Mouse (Mus musculus): ENCODE data around the gene Sfxn1. TPM values are rescaled to one million over a fixed set of nuclear protein-coding genes. Genes with fewer than 3 reads are reported as not detected.

The Sfxn1 gene
- polyA plus RNA-seq, 1 experiment from 2014 or later: 67.7 TPM

- H3K4me3 ChIP-seq (ENCODE audit: low read depth, low read length): no peak overlapping the region
- no peaks in the 10 kb centered on the region for H3K4me1 ChIP-seq (ENCODE audit: insufficient read depth)
- H3K27me3 ChIP-seq (ENCODE audit: insufficient read depth, low read length): no peaks in the 10 kb centered on the region
- no peaks in the 10 kb centered on the region for H3K9me3 ChIP-seq (ENCODE audit: low read length)
- WGBS (ENCODE audit: insufficient replicate concordance): 67% methylated on average over 1 of the region's 1 CpGs
- H3K36me3 ChIP-seq (replicated peaks; ENCODE audit: insufficient read depth, low read length): no peaks in the 10 kb centered on the region
- no peak overlapping the region for H3K9ac ChIP-seq (replicated peaks)
- no peak for TF ChIP-seq EP300 (IDR thresholded peaks at IDR 0.05; ENCODE audit: low read depth)
- peak; percentile 30 for TF ChIP-seq CTCF (IDR thresholded peaks at IDR 0.05; ENCODE audit: low read depth)
- no peak for ATAC-seq
- no peak overlapping the region for H3K27ac ChIP-seq (ENCODE audit: low read depth)
- DNase-seq: no peak
- no peak overlapping the region for H3K4me2 ChIP-seq (ENCODE audit: low read depth, low read length)
These were observed 80.8 kb downstream of the Sfxn1 start for GRCm38 (mm10) chr13:54152421-54152820.

DNA sequence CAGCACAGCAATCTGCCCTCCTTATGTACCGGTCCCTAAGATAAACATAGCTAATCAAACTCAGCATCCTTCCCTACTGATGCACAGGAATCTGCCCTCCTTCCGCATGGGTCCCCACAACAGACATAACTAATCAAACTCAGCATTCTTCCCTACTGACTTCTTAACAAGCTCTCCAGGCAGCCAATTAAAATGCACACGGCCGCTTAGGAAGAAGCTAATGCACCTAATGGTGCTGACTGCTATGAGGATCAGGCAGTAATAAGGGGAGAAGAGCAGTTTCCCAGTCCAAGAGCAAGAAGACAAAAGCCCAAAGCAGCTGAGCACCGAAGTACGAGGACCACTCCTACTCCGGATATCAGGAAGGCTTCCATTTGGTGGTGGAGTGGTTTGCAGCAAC is 81.2 kb downstream of the Sfxn1 start:
- DNase-seq (no peak), ATAC-seq (no peak)
- no peaks in the 10 kb centered on the region for H3K9me3 ChIP-seq (ENCODE audit: low read length)
- no peak overlapping the region for H3K27ac ChIP-seq (ENCODE audit: low read depth)
- no peak overlapping the region for H3K4me3 ChIP-seq (ENCODE audit: low read depth, low read length)
- no peaks in the 10 kb centered on the region for H3K36me3 ChIP-seq (replicated peaks; ENCODE audit: insufficient read depth, low read length)
- no peaks in the 10 kb centered on the region for H3K4me1 ChIP-seq (ENCODE audit: insufficient read depth)
- no peak overlapping the region for H3K4me2 ChIP-seq (ENCODE audit: low read depth, low read length)
- no peaks in the 10 kb centered on the region for H3K27me3 ChIP-seq (ENCODE audit: insufficient read depth, low read length)
- WGBS (ENCODE audit: insufficient replicate concordance): 66% methylated on average over 7 of the region's 7 CpGs
- no peak overlapping the region for H3K9ac ChIP-seq (replicated peaks)
- no peak for TF ChIP-seq EP300 (IDR thresholded peaks at IDR 0.05; ENCODE audit: low read depth)
- TF ChIP-seq CTCF (IDR thresholded peaks at IDR 0.05; ENCODE audit: low read depth): no peak

GRCm38 (mm10) chr13:54153672-54154218 is 82.1 kb downstream of the Sfxn1 start:
- WGBS (ENCODE audit: insufficient replicate concordance): 14% methylated on average over 9 of the region's 9 CpGs
- no peak for ATAC-seq
- Histone ChIP-seq H3K9me3 (ENCODE audit: low read length) (no peaks in the 10 kb centered on the region), H3K36me3 (replicated peaks; ENCODE audit: insufficient read depth, low read length) (no peaks in the 10 kb centered on the region), H3K27me3 (ENCODE audit: insufficient read depth, low read length) (no peaks in the 10 kb centered on the region), H3K4me2 (ENCODE audit: low read depth, low read length) (0 out of 2 replicates have a peak overlapping the region, but pooled peaks have one; percentile 1), H3K27ac (ENCODE audit: low read depth) (no peak overlapping the region), H3K4me1 (ENCODE audit: insufficient read depth) (no peaks in the 10 kb centered on the region), H3K4me3 (ENCODE audit: low read depth, low read length) (no peak overlapping the region), H3K9ac (replicated peaks) (no peak overlapping the region)
- no peak for DNase-seq
- TF ChIP-seq CTCF (IDR thresholded peaks at IDR 0.05; ENCODE audit: low read depth): no peak
- no peak for TF ChIP-seq EP300 (IDR thresholded peaks at IDR 0.05; ENCODE audit: low read depth)

DNA sequence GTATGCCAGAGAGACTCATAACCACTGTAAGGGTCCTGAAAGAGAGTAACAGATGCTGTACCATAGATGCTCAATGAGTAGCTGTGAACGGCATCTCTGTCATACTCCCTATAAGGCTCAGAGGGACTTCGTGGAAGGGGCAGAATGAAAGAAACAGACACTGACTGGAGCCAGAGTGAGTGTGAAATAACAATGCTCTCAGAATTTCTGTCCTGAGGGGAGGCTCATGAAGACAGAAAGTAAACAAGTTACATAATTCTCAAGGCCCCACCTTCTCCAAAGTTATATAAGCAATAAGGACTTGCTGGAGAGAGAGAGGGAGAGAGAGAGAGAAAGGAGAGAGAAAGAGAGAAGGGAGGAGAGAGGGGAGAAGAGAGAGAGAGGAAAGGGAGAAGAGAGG is 84.2 kb downstream of the Sfxn1 start:
- DNase-seq (no peak), ATAC-seq (no peak)
- H3K4me1 ChIP-seq (ENCODE audit: insufficient read depth): no peaks in the 10 kb centered on the region
- 81% methylated on average over 2 of the region's 2 CpGs for WGBS (ENCODE audit: insufficient replicate concordance)
- H3K27ac ChIP-seq (ENCODE audit: low read depth): no peak overlapping the region
- no peak overlapping the region for H3K9ac ChIP-seq (replicated peaks)
- H3K4me2 ChIP-seq (ENCODE audit: low read depth, low read length): no peak overlapping the region
- no peaks in the 10 kb centered on the region for H3K36me3 ChIP-seq (replicated peaks; ENCODE audit: insufficient read depth, low read length)
- H3K9me3 ChIP-seq (ENCODE audit: low read length): no peaks in the 10 kb centered on the region
- TF ChIP-seq CTCF (IDR thresholded peaks at IDR 0.05; ENCODE audit: low read depth) (no peak), EP300 (IDR thresholded peaks at IDR 0.05; ENCODE audit: low read depth) (no peak)
- no peaks in the 10 kb centered on the region for H3K27me3 ChIP-seq (ENCODE audit: insufficient read depth, low read length)
- no peak overlapping the region for H3K4me3 ChIP-seq (ENCODE audit: low read depth, low read length)

Other genes starting within 250 kb of the Sfxn1 start
- gene Drd1, start 16.2 kb upstream of the Sfxn1 start, polyA plus RNA-seq (2015; fragmentation: Nextera tagmentation; extraction: Ambion mirVana): not detected in 2 replicates
- 0.24 and 0.26 TPM in 2 replicates for gene Hrh2, start 120.3 kb downstream of the Sfxn1 start, polyA plus RNA-seq (2015; fragmentation: Nextera tagmentation; extraction: Ambion mirVana)